Comparison of ENCODE assay signal across 9 mouse cellular contexts in genomic region chr5:139558468-139558804, GRCm38 (mm10). TPM values are rescaled to one million over a fixed set of nuclear protein-coding genes. Genes with fewer than 3 reads are reported as not detected.
DNase-seq lines count a peak whose midpoint lies in the region; ATAC-seq lines count a peak whose summit lies in the region.
"Had no signal": no experiment of that assay in that cellular context is flagged by ENCODE, and none has a peak within 500 bp of the region (broad histone marks: within the 10 kb centered on the region; RNA-seq: fewer than 3 reads in every experiment).

No protein-coding gene starts in this region.

- DNase-seq in adrenal gland, adult 2 months: peak; percentile 42
- no peak for DNase-seq in adrenal gland, adult 8-10 months
- DNase-seq in embryo, embryonic 10 days (ENCODE audit: low spot score): peak; percentile 81
- peak; percentile 79 to 86 for DNase-seq in kidney, postnatal 4 days
- no peak for DNase-seq in liver, embryonic 11.5 days (ENCODE audit: low spot score)
- no peak for DNase-seq in layer of hippocampus, adult 8-10 months (ENCODE audit: low spot score in 2 of 2)

- peak overlapping the region; percentile 27 for H3K4me2 ChIP-seq in heart, embryonic 13.5 days
- H3K4me2 ChIP-seq in neural tube, embryonic 15.5 days: peak overlapping the region; percentile 40
- H3K4me2 ChIP-seq in liver, embryonic 11.5 days: no peak overlapping the region

- no peaks in the 10 kb centered on the region for H3K9me3 ChIP-seq in heart, embryonic 13.5 days
- no peaks in the 10 kb centered on the region for H3K9me3 ChIP-seq in neural tube, embryonic 15.5 days (replicated peaks)
- H3K9me3 ChIP-seq in liver, embryonic 11.5 days (ENCODE audit: control insufficient read depth, low read length): no peaks in the 10 kb centered on the region

- no peak for ATAC-seq in heart, embryonic 13.5 days (ENCODE audit: extremely low read depth, insufficient number of reproducible peaks, low FRiP score, low TSS enrichment)
- ATAC-seq in neural tube, embryonic 15.5 days (ENCODE audit: low FRiP score): no peak
- no peak for ATAC-seq in liver, embryonic 11.5 days (replicated peaks; ENCODE audit: low FRiP score)

- WGBS in heart, embryonic 13.5 days: under 1% methylated on average over 16 of the region's 16 CpGs
- WGBS in neural tube, embryonic 15.5 days: under 1% methylated on average over 16 of the region's 16 CpGs
- under 1% methylated on average over 15 of the region's 16 CpGs for WGBS in liver, embryonic 11.5 days

- no peaks in the 10 kb centered on the region for H3K36me3 ChIP-seq in heart, embryonic 13.5 days
- H3K36me3 ChIP-seq in neural tube, embryonic 15.5 days: no peaks in the 10 kb centered on the region
- no peaks in the 10 kb centered on the region for H3K36me3 ChIP-seq in liver, embryonic 11.5 days (ENCODE audit: control insufficient read depth, insufficient read depth, low read length)

- no peak overlapping the region for H3K27ac ChIP-seq in heart, embryonic 13.5 days (replicated peaks)
- peak overlapping the region; percentile 7; the same call in 1 of the 2 replicates for H3K27ac ChIP-seq in neural tube, embryonic 15.5 days (replicated peaks)
- no peak overlapping the region for H3K27ac ChIP-seq in liver, embryonic 11.5 days (ENCODE audit: low read depth, low read length)
- H3K27ac ChIP-seq: liver, embryonic 14.5 days had no signal

- H3K4me1 ChIP-seq in heart, embryonic 13.5 days: peaks cover 12% of the 10 kb centered on the region
- peaks cover 49% of the 10 kb centered on the region for H3K4me1 ChIP-seq in neural tube, embryonic 15.5 days
- no peaks in the 10 kb centered on the region for H3K4me1 ChIP-seq in liver, embryonic 11.5 days (replicated peaks; ENCODE audit: control insufficient read depth, insufficient read depth, low read length)

- H3K27me3 ChIP-seq in heart, embryonic 13.5 days (replicated peaks): peaks cover 99% of the 10 kb centered on the region
- peaks cover 76% of the 10 kb centered on the region for H3K27me3 ChIP-seq in neural tube, embryonic 15.5 days (replicated peaks)
- peaks cover 100% of the 10 kb centered on the region for H3K27me3 ChIP-seq in liver, embryonic 11.5 days (replicated peaks; ENCODE audit: control insufficient read depth, insufficient read depth, low read length)

- H3K4me3 ChIP-seq in heart, embryonic 13.5 days: peak overlapping the region; percentile 13
- peak overlapping the region; percentile 14; the same call in 1 of the 2 replicates for H3K4me3 ChIP-seq in neural tube, embryonic 15.5 days (replicated peaks)
- H3K4me3 ChIP-seq in liver, embryonic 11.5 days (ENCODE audit: low read depth, low read length): no peak overlapping the region

- no peak overlapping the region for H3K9ac ChIP-seq in heart, embryonic 13.5 days
- H3K9ac ChIP-seq in neural tube, embryonic 15.5 days (replicated peaks): 0 out of 2 replicates have a peak overlapping the region, but pooled peaks have one; percentile 17
- no peak overlapping the region for H3K9ac ChIP-seq in liver, embryonic 11.5 days (ENCODE audit: low read depth, low read length)
- H3K9ac ChIP-seq: liver, embryonic 14.5 days had no signal

RNA-seq across cellular contexts. Expression of gene Uncx, which starts 15.1 kb away (rescaled TPM):
- total RNA-seq in adrenal gland, adult 2 months (2021): not detected
- 0.04 TPM in 1 of 2 replicates, not detected in the other for polyA plus RNA-seq in adrenal gland, adult 2 months (2012; rRNA removed)
- total RNA-seq in adrenal gland, adult 8-10 months (2022): not detected
- polyA plus RNA-seq in heart, embryonic 13.5 days (2015; fragmentation: Nextera tagmentation; extraction: Ambion mirVana): not detected in 2 replicates
- polyA plus RNA-seq in neural tube, embryonic 15.5 days (2015; fragmentation: Nextera tagmentation; extraction: Ambion mirVana): 23.7 and 35.3 TPM in 2 replicates
- polyA plus RNA-seq in liver, embryonic 11.5 days (2014; fragmentation: Nextera tagmentation; extraction: Ambion mirVana): not detected in 2 replicates
- total RNA-seq in layer of hippocampus, adult 8-10 months (2022): not detected
- polyA plus RNA-seq: liver, embryonic 14.5 days had no signal

Comparison
In these comparisons a context has a peak if more than half of its experiments do, and no peak if none do; other contexts are left out.
1. DNase-seq: peak in adrenal gland, adult 2 months (single experiment), embryo, embryonic 10 days (single experiment) and kidney, postnatal 4 days (2 of 2); none in adrenal gland, adult 8-10 months (single experiment), liver, embryonic 11.5 days (single experiment) and layer of hippocampus, adult 8-10 months (0 of 2).
2. RNA of gene Uncx, which starts 15.1 kb away (polyA plus RNA-seq): 23.7 to 35.3 TPM in neural tube, embryonic 15.5 days; not detected in liver, embryonic 11.5 days, not detected in heart, embryonic 13.5 days and 0.04 TPM in adrenal gland, adult 2 months; every median in the first group is over 10 times any median in the second.